ENCODE assay signal across 20 mouse cellular contexts in the genomic region with DNA sequence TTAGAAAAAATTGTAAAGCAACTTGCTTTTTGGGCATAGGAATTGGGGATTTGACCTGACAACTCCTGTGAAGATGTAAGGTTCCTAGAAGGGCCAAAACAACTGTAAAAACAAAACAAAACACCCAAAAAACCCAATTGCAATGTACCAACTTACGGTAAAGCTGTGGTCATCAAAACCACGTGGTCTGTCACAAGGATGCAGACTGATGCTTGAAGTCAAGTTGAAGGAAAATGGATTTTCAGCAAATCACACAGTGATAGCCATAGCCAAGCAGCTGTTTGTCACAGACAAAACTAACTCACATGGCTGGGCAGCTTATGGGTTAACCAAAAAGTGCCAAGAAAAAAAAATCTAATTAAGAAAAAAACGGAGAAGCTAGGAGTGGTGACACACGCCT. TPM values are rescaled to one million over a fixed set of nuclear protein-coding genes. Genes with fewer than 3 reads are reported as not detected.
"Had no signal": no experiment of that assay in that cellular context is flagged by ENCODE, and none has a peak within 500 bp of the region (broad histone marks: within the 10 kb centered on the region; RNA-seq: fewer than 3 reads in every experiment).

No protein-coding gene starts in this region.

- H3K27me3 ChIP-seq: neural tube, embryonic 13.5 days; neural tube, embryonic 15.5 days had no signal

- H3K27ac ChIP-seq: midbrain, embryonic 10.5 days; neural tube, embryonic 15.5 days had no signal

- DNase-seq: lung, adult 18-20 months; lung, embryonic 14.5 days; lung, postnatal 10 days; lung, postnatal 4 days; midbrain, embryonic 14.5 days; retina, postnatal 1 day; right cerebral cortex, adult 18-20 months; right cerebral cortex, postnatal 25 days; right cerebral cortex, postnatal 4 days; spleen, adult 18-20 months; thymus, adult 18-20 months; thymus, postnatal 25 days; thymus, postnatal 4 days had no signal

- H3K9me3 ChIP-seq: midbrain, embryonic 10.5 days; midbrain, embryonic 12.5 days; neural tube, embryonic 13.5 days; neural tube, embryonic 15.5 days had no signal

- H3K36me3 ChIP-seq: midbrain, embryonic 10.5 days; midbrain, embryonic 12.5 days; neural tube, embryonic 15.5 days had no signal

- H3K4me3 ChIP-seq: midbrain, embryonic 10.5 days; midbrain, embryonic 12.5 days; myocyte; neural tube, embryonic 13.5 days; neural tube, embryonic 15.5 days had no signal

- H3K9ac ChIP-seq: lung, embryonic 14.5 days; midbrain, embryonic 12.5 days; neural tube, embryonic 13.5 days; neural tube, embryonic 15.5 days had no signal

RNA-seq across cellular contexts. Expression of a gene that starts 30.9 kb away (rescaled TPM):
- polyA plus RNA-seq: midbrain, embryonic 10.5 days; midbrain, embryonic 12.5 days; midbrain, embryonic 16.5 days; neural tube, embryonic 11.5 days; neural tube, embryonic 13.5 days had no signal
